Comparison of ENCODE assay signal across 14 mouse cellular contexts in the genomic region with DNA sequence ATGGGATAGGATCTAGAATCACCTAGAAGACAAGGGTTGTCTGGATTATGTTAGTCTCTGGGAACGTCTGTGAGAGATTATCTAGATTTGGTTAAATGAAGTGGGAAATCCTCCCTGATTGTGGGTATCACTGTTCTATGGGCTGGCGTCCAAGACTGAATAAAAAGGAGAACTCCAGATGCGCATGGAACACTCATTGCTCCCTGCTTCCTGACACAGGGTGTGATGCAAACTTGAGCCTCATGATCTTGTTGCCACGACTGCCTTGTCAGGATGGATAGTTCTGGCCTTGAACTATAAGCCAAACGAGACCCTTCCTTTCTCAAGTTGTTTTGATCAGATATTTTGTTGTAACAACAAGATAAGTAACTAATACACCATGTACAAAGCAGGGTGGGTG. TPM values are rescaled to one million over a fixed set of nuclear protein-coding genes. Genes with fewer than 3 reads are reported as not detected.
"Had no signal": no experiment of that assay in that cellular context is flagged by ENCODE, and none has a peak within 500 bp of the region (broad histone marks: within the 10 kb centered on the region; RNA-seq: fewer than 3 reads in every experiment).

No protein-coding gene starts in this region.

- ATAC-seq: midbrain, embryonic 16.5 days had no signal

- DNase-seq: lung, adult 18-20 months; lung, embryonic 14.5 days; lung, postnatal 10 days; lung, postnatal 36 days; midbrain, embryonic 14.5 days; retina, postnatal 1 day; right cerebral cortex, adult 18-20 months; right cerebral cortex, postnatal 14 days; thymus, adult 2 months; thymus, postnatal 25 days; thymus, postnatal 4 days had no signal

RNA-seq across cellular contexts. Expression of gene Mrgpra6, which starts 33.9 kb away (rescaled TPM):
- total RNA-seq: megakaryocyte-erythroid progenitor cell, adult 5-6 weeks had no signal

RNA-seq across cellular contexts. Expression of gene Ptpn5, which starts 37.3 kb away (rescaled TPM):
- total RNA-seq: megakaryocyte, adult 5-6 weeks; megakaryocyte-erythroid progenitor cell, adult 5-6 weeks had no signal
